Mouse (Mus musculus) stomach, postnatal 0 days (tissue): ENCODE results near the gene Fam19a3. TPM values are rescaled to one million over a fixed set of nuclear protein-coding genes. Genes with fewer than 3 reads are reported as not detected.

ENCODE experiments used
- ATAC-seq: fragments of 200-750 bp; cut with Nextera tagmentation; 2 replicates; pipeline ENCODE4 v1.8.0; 2017; ENCODE audit not compliant: low FRiP score, low TSS enrichment
- DNase-seq: peaks from one replicate; pipeline ENCODE4 v3.0.0-alpha.2; 2016; ENCODE audit warnings: low spot score
- H3K27ac ChIP-seq: fragments of 300-500 bp; sonication (generic); replicated peaks from 2 replicates; pipeline ENCODE4 v1.5.1; 2014; ENCODE audit warnings: mild to moderate bottlenecking, control low read depth
- H3K27me3 ChIP-seq: fragments of 300-500 bp; sonication (generic); 2 replicates; pipeline ENCODE4 v1.6.1; 2014; ENCODE audit warnings: low read length; ENCODE audit not compliant: control insufficient read depth, insufficient read depth
- H3K36me3 ChIP-seq: fragments of 300-500 bp; sonication (generic); 2 replicates; pipeline ENCODE4 v1.6.1; 2014; ENCODE audit warnings: low read length, mixed read lengths; ENCODE audit not compliant: control insufficient read depth, insufficient read depth
- H3K4me1 ChIP-seq: fragments of 300-500 bp; sonication (generic); replicated peaks from 2 replicates; pipeline ENCODE4 v1.6.1; 2014; ENCODE audit warnings: antibody characterized with exemption; ENCODE audit not compliant: control insufficient read depth, insufficient read depth
- H3K4me2 ChIP-seq: fragments of 300-500 bp; sonication (generic); replicated peaks from 2 replicates; pipeline ENCODE4 v1.6.1; 2014; ENCODE audit warnings: low read depth, mild to moderate bottlenecking, control low read depth, moderate library complexity
- H3K4me3 ChIP-seq: fragments of 300-500 bp; sonication (generic); 2 replicates; pipeline ENCODE4 v1.5.1; 2014; ENCODE audit warnings: low read depth, low read length, control low read depth
- H3K9ac ChIP-seq: fragments of 300-500 bp; sonication (generic); 2 replicates; pipeline ENCODE4 v1.6.1; 2014; ENCODE audit warnings: mild to moderate bottlenecking, low read length, control low read depth, mixed read lengths
- H3K9me3 ChIP-seq: fragments of 300-500 bp; sonication (generic); 2 replicates; pipeline ENCODE4 v1.6.1; 2016; ENCODE audit warnings: low read length; ENCODE audit not compliant: control insufficient read depth
- CTCF ChIP-seq: IDR thresholded peaks from 2 replicates; pipeline ENCODE4 v1.5.1; 2016; ENCODE audit warnings: antibody characterized with exemption, low read depth, mild to moderate bottlenecking, moderate library complexity
- EP300 ChIP-seq: optimal IDR thresholded peaks from 2 replicates; pipeline ENCODE3; 2016; ENCODE audit warnings: antibody characterized with exemption
- WGBS: fragments of 180-500 bp; shearing (Covaris S2); extraction: QIAGEN DNeasy Blood & Tissue Kit; methylation state at CpG from one replicate; pipeline ENCODE4 v1.1.7; 2014; 5-methylcytosine and 5-hydroxymethylcytosine counted together
- polyA plus RNA-seq: library from polyadenylated mRNA; unstranded; fragments of >200 nt; fragmentation: Nextera tagmentation; extraction: Ambion mirVana; gene quantifications from 2 replicates; pipeline ENCODE4 v1.2.1, GENCODE M21; 2015

Gene Fam19a3
- polyA plus RNA-seq, 1 experiment from 2014 or later = not detected

- H3K9me3 ChIP-seq = no peaks in the 10 kb centered on the region
- no peaks in the 10 kb centered on the region for H3K36me3 ChIP-seq
- H3K4me2 ChIP-seq = peak overlapping the region; percentile 53
- WGBS = under 1% methylated on average over 20 of the region's 20 CpGs
- DNase-seq = peak; percentile 56
- no peaks in the 10 kb centered on the region for H3K27me3 ChIP-seq
- no peak overlapping the region for H3K27ac ChIP-seq
- H3K4me1 ChIP-seq = peaks cover 4% of the 10 kb centered on the region; the same call in 1 of the 2 replicates
- peak overlapping the region; percentile 29 for H3K4me3 ChIP-seq
- ATAC-seq = no peak
- TF ChIP-seq CTCF = peak; percentile 70
- no peak for TF ChIP-seq EP300
- H3K9ac ChIP-seq = 0 out of 2 replicates have a peak overlapping the region, but pooled peaks have one; percentile 27
Observed at GRCm38 (mm10) chr3:104777342-104777741, 4.3 kb downstream of the Fam19a3 start.

- Histone ChIP-seq H3K4me2 (no peak overlapping the region), H3K4me3 (no peak overlapping the region), H3K27me3 (no peaks in the 10 kb centered on the region), H3K27ac (no peak overlapping the region), H3K9me3 (no peaks in the 10 kb centered on the region), H3K4me1 (no peaks in the 10 kb centered on the region), H3K9ac (no peak overlapping the region), H3K36me3 (no peaks in the 10 kb centered on the region)
- DNase-seq = no peak
- TF ChIP-seq CTCF (no peak), EP300 (no peak)
- ATAC-seq = no peak
- 79% methylated on average over 7 of the region's 7 CpGs for WGBS
Observed at GRCm38 (mm10) chr3:104773301-104773700, 8.3 kb downstream of the Fam19a3 start.

GRCm38 (mm10) chr3:104771460-104771859 lies 10.2 kb downstream of the Fam19a3 start:
- Histone ChIP-seq H3K4me2 (no peak overlapping the region), H3K9ac (no peak overlapping the region), H3K27ac (no peak overlapping the region), H3K4me1 (no peaks in the 10 kb centered on the region), H3K4me3 (no peak overlapping the region), H3K36me3 (no peaks in the 10 kb centered on the region), H3K9me3 (no peaks in the 10 kb centered on the region), H3K27me3 (no peaks in the 10 kb centered on the region)
- WGBS = 66% methylated on average over 6 of the region's 6 CpGs
- ATAC-seq (no peak), DNase-seq (no peak)
- no peak for TF ChIP-seq EP300
- TF ChIP-seq CTCF = no peak

- no peaks in the 10 kb centered on the region for H3K27me3 ChIP-seq
- TF ChIP-seq CTCF = no peak
- H3K4me3 ChIP-seq = no peak overlapping the region
- DNase-seq = no peak
- no peak overlapping the region for H3K4me2 ChIP-seq
- H3K36me3 ChIP-seq = no peaks in the 10 kb centered on the region
- H3K27ac ChIP-seq = no peak overlapping the region
- H3K9me3 ChIP-seq = no peaks in the 10 kb centered on the region
- no peaks in the 10 kb centered on the region for H3K4me1 ChIP-seq
- H3K9ac ChIP-seq = no peak overlapping the region
- WGBS = 40% methylated on average over 3 of the region's 3 CpGs
- ATAC-seq = no peak
Observed at GRCm38 (mm10) chr3:104770918-104771317, 10.7 kb downstream of the Fam19a3 start.

GRCm38 (mm10) chr3:104770035-104770434 lies 11.6 kb downstream of the Fam19a3 start:
- DNase-seq (peak; percentile 60), ATAC-seq (peak; percentile 64; the same call in 1 of the 2 replicates)
- Histone ChIP-seq H3K27ac (no peak overlapping the region), H3K9ac (no peak overlapping the region), H3K9me3 (no peaks in the 10 kb centered on the region), H3K36me3 (no peaks in the 10 kb centered on the region), H3K27me3 (no peaks in the 10 kb centered on the region), H3K4me3 (no peak overlapping the region), H3K4me1 (no peaks in the 10 kb centered on the region), H3K4me2 (no peak overlapping the region)
- TF ChIP-seq CTCF (peak; percentile 85), EP300 (no peak)
- 53% methylated on average over 10 of the region's 10 CpGs for WGBS

GRCm38 (mm10) chr3:104769135-104769534 lies 12.5 kb downstream of the Fam19a3 start:
- Histone ChIP-seq H3K4me1 (no peaks in the 10 kb centered on the region), H3K36me3 (no peaks in the 10 kb centered on the region), H3K4me3 (no peak overlapping the region), H3K27ac (no peak overlapping the region), H3K27me3 (no peaks in the 10 kb centered on the region), H3K9me3 (no peaks in the 10 kb centered on the region), H3K4me2 (no peak overlapping the region), H3K9ac (no peak overlapping the region)
- no peak for TF ChIP-seq CTCF
- TF ChIP-seq EP300 = no peak
- WGBS = 64% methylated on average over 3 of the region's 3 CpGs
- DNase-seq (no peak), ATAC-seq (no peak)
